Mouse (Mus musculus): ENCODE results near the gene Zfp958. TPM values are rescaled to one million over a fixed set of nuclear protein-coding genes. Genes with fewer than 3 reads are reported as not detected.

The Zfp958 gene
- total RNA-seq, 2 experiments from 2014 or later, result 13.7 to 13.8 TPM

Other genes starting within 250 kb of the Zfp958 start
- 10 to 100 TPM; 35.5 to 44.3 TPM for gene Cers4, start 120.1 kb upstream of the Zfp958 start, total RNA-seq (2021)
- 1 to 10 TPM in 1 of 2 experiments, under 1 TPM in 1; 0.68 to 1.8 TPM for gene Shcbp1, start 166.4 kb downstream of the Zfp958 start, total RNA-seq (2021)

All from layer of hippocampus, postnatal 25 days (tissue).